Mouse (Mus musculus): ENCODE measurements at regions not wholly inside any gene's neighbourhood (a gene's known extent, or its start where the extent isn't known, plus 50 kb on each side); places are given as distances from the start of the nearest gene placed in this dataset.
"Not testable (repeated sequence)": the region's sequence is repeated elsewhere in the genome, so short reads cannot be mapped to it uniquely, and the experiment has no call there.

DNA sequence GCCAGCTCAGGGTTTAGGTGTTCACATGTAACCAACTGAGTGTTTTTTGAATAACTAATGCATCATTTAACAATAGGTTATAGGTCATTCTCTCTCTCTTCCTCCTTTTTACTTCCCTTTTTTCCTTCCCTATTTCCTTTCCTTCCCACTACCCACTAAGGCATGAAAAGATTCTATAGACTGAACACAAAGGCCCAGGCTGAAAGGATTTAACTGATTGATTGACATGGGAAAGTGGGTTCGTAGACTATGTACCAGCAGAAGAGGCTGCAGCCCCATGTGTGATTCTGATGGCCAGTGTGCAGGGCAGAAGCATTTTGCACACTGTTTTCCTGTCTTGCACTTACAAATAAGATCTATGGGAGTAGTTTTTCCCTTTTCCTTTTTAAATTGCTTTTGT, 673.1 kb upstream of the Snrpn start:
- H3K4me1 ChIP-seq (ENCODE audit: control insufficient read depth, insufficient read depth, low read length); H3K9ac ChIP-seq (ENCODE audit: low read length); H3K4me2 ChIP-seq; H3K4me3 ChIP-seq (ENCODE audit: low read depth, low read length); H3K36me3 ChIP-seq (ENCODE audit: control insufficient read depth, insufficient read depth, low read length); H3K27ac ChIP-seq (ENCODE audit: low read depth, low read length); H3K9me3 ChIP-seq (ENCODE audit: control insufficient read depth, low read length); DNase-seq (ENCODE audit: low spot score, missing footprints); H3K27me3 ChIP-seq (ENCODE audit: control insufficient read depth, insufficient read depth, low read length): not testable (repeated sequence)
- 31% methylated on average over 1 of the region's 1 CpGs for WGBS
- ATAC-seq (ENCODE audit: low FRiP score): peak; percentile 52; the same call in 1 of the 2 replicates

DNA sequence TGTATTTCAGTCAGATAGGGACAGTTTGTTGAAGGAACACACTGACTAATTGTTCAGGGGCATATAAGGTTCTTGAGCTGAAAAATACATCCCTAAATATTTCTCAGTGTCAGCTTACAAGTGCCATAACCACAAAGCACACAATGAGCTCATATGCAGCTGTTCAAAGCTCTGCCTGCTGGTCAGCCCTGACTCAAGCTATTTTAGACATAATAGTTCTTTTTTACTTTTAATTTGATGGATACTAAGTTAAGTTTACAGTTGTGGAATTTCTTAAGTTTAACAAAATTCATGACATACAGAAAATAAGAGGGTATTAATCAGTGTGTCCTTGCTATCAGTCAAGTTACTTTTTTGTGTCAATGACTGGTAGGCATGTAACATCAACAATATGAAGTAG, 668.9 kb upstream of the Snrpn start:
- H3K27me3 ChIP-seq (ENCODE audit: control insufficient read depth, insufficient read depth, low read length); DNase-seq (ENCODE audit: low spot score, missing footprints); H3K9ac ChIP-seq (ENCODE audit: low read length); H3K27ac ChIP-seq (ENCODE audit: low read depth, low read length); H3K4me3 ChIP-seq (ENCODE audit: low read depth, low read length); H3K4me2 ChIP-seq; H3K4me1 ChIP-seq (ENCODE audit: control insufficient read depth, insufficient read depth, low read length); ATAC-seq (ENCODE audit: low FRiP score); H3K9me3 ChIP-seq (ENCODE audit: control insufficient read depth, low read length); H3K36me3 ChIP-seq (ENCODE audit: control insufficient read depth, insufficient read depth, low read length): not testable (repeated sequence)
